Mouse (Mus musculus) adrenal gland, adult 2 months (tissue): Measurements from ENCODE around the gene Olfr392. TPM values are rescaled to one million over a fixed set of nuclear protein-coding genes. Genes with fewer than 3 reads are reported as not detected.

Source experiments
- DNase-seq: peaks from one replicate; pipeline ENCODE4 v3.0.0; 2021
- long read RNA-seq: library from polyadenylated mRNA; stranded (forward); transcript quantifications from one replicate; pipeline ENCODE4 v2.0.0, GENCODE M21; 2021
- polyA plus RNA-seq: library from polyadenylated mRNA; depleted of rRNA; stranded (reverse); fragments of >200 nt; gene quantifications from 2 replicates; pipeline ENCODE4 v1.2.3, GENCODE M21; 2012; rRNA removed
- total RNA-seq, 2 experiments: library from RNA; stranded (reverse); gene quantifications; 2 replicates each; pipeline ENCODE4 v1.2.3; 2021

Olfr392 gene
- not detected for total RNA-seq
- not detected in 2 replicates for polyA plus RNA-seq
- long read RNA-seq = 0 reads

GRCm38 (mm10) chr11:73816949-73817348 is at the start of gene Olfr392:
Olfr392 (minus strand) TSS chr11:73817049.
- DNase-seq = no peak

GRCm38 (mm10) chr11:73851354-73851753 is 34.5 kb upstream of the Olfr392 start, which contains the start of gene Olfr393:
Olfr393 (minus strand) TSS chr11:73851454.
- no peak for DNase-seq

DNA sequence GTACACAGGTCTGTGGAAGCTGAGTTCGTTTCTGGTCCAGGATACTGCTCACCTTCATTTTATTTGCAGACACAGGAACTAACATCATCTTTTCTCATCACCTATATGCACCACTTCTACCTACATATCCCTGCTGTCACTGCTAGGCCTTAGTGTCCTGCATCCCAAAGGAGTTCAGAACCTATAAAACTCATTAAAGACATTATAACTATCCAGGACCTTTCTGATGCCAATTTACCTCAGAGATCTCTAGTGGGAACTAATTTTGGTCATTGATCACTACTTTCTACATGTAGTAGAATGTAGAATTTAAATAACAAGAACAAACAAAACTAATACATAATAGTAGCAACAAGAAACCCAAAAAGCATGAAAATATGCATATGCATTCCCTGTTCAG is 13.9 kb downstream of the Olfr392 start, which contains the start of gene Olfr391-ps:
Gene Olfr391-ps, minus strand, starts transcription at position 101 of the 400 bp plus-strand sequence.
- DNase-seq = no peak

- no peak for DNase-seq
Measured at GRCm38 (mm10) chr11:73782664-73783063, 34.2 kb downstream of the Olfr392 start, which contains the start of gene Olfr390. Olfr390 (plus strand) TSS chr11:73782964.

GRCm38 (mm10) chr11:73780613-73781012 is 36.2 kb downstream of the Olfr392 start, which contains the start of gene Olfr389:
Olfr389 (minus strand) TSS chr11:73780713.
- DNase-seq = no peak

Other genes with a start within 250 kb of the Olfr392 start
- not detected for gene Olfr385, start 224.0 kb downstream of the Olfr392 start, total RNA-seq
- not detected in 2 replicates for gene Olfr385, start 224.0 kb downstream of the Olfr392 start, polyA plus RNA-seq
- gene Olfr384, start 218.5 kb downstream of the Olfr392 start, total RNA-seq = not detected
- not detected in 2 replicates for gene Olfr384, start 218.5 kb downstream of the Olfr392 start, polyA plus RNA-seq
- not detected for gene Zfp735, start 128.3 kb downstream of the Olfr392 start, total RNA-seq
- gene Zfp735, start 128.3 kb downstream of the Olfr392 start, polyA plus RNA-seq = not detected in 2 replicates
- not detected for gene Olfr389, start 36.3 kb downstream of the Olfr392 start, total RNA-seq
- gene Olfr389, start 36.3 kb downstream of the Olfr392 start, polyA plus RNA-seq = not detected in 2 replicates
- gene Olfr390, start 34.1 kb downstream of the Olfr392 start, total RNA-seq = not detected
- not detected in 2 replicates for gene Olfr390, start 34.1 kb downstream of the Olfr392 start, polyA plus RNA-seq
- not detected for gene Olfr391-ps, start 14.0 kb downstream of the Olfr392 start, total RNA-seq
- gene Olfr391-ps, start 14.0 kb downstream of the Olfr392 start, polyA plus RNA-seq = not detected in 2 replicates
- gene Olfr393, start 34.4 kb upstream of the Olfr392 start, total RNA-seq = not detected
- not detected in 2 replicates for gene Olfr393, start 34.4 kb upstream of the Olfr392 start, polyA plus RNA-seq
- not detected for gene Olfr394, start 73.7 kb upstream of the Olfr392 start, total RNA-seq
- gene Olfr394, start 73.7 kb upstream of the Olfr392 start, polyA plus RNA-seq = not detected in 2 replicates
- not detected for gene Olfr395, start 92.2 kb upstream of the Olfr392 start, total RNA-seq
- not detected in 2 replicates for gene Olfr395, start 92.2 kb upstream of the Olfr392 start, polyA plus RNA-seq
- gene Olfr23, start 119.6 kb upstream of the Olfr392 start, total RNA-seq = not detected
- gene Olfr23, start 119.6 kb upstream of the Olfr392 start, polyA plus RNA-seq = not detected in 2 replicates
- not detected for gene Olfr397, start 143.8 kb upstream of the Olfr392 start, total RNA-seq
- gene Olfr397, start 143.8 kb upstream of the Olfr392 start, polyA plus RNA-seq = not detected in 2 replicates
- not detected for gene Olfr398, start 173.4 kb upstream of the Olfr392 start, total RNA-seq
- gene Olfr398, start 173.4 kb upstream of the Olfr392 start, polyA plus RNA-seq = not detected in 2 replicates
- gene Olfr139, start 239.5 kb upstream of the Olfr392 start, total RNA-seq = not detected
- not detected in 2 replicates for gene Olfr139, start 239.5 kb upstream of the Olfr392 start, polyA plus RNA-seq
- gene Olfr399, start 239.6 kb upstream of the Olfr392 start, total RNA-seq = not detected
- gene Olfr399, start 239.6 kb upstream of the Olfr392 start, polyA plus RNA-seq = not detected in 2 replicates